Mouse (Mus musculus) adrenal gland, adult 2 months (tissue): Measurements from ENCODE around the gene Prkag1. TPM values are rescaled to one million over a fixed set of nuclear protein-coding genes. Genes with fewer than 3 reads are reported as not detected.
A peak's percentile ranks its signal among the peaks of the same experiment; 100 is the strongest.
"Not testable (repeated sequence)": the region's sequence is repeated elsewhere in the genome, so short reads cannot be mapped to it uniquely, and the experiment has no call there.

Experiments used
- DNase-seq: peaks from one replicate; pipeline ENCODE4 v3.0.0; 2021
- polyA plus RNA-seq: library from polyadenylated mRNA; depleted of rRNA; stranded (reverse); fragments of >200 nt; gene quantifications from 2 replicates; pipeline ENCODE4 v1.2.3, GENCODE M21; 2012
- total RNA-seq, 2 experiments: library from RNA; stranded (reverse); gene quantifications; 2 replicates each; pipeline ENCODE4 v1.2.3; 2021

Gene Prkag1
- total and polyA plus RNA-seq, 3 experiments = 54.9 to 79.8 (median 77.1) TPM

GRCm38 (mm10) chr15:98822147-98822546, 9.2 kb downstream of the Prkag1 start:
- no peak for DNase-seq

GRCm38 (mm10) chr15:98821403-98821802, 9.9 kb downstream of the Prkag1 start:
- DNase-seq = peak; percentile 41

GRCm38 (mm10) chr15:98820937-98821336, 10.4 kb downstream of the Prkag1 start:
- no peak for DNase-seq

- no peak for DNase-seq
Measured at GRCm38 (mm10) chr15:98818171-98818570, 13.2 kb downstream of the Prkag1 start.

GRCm38 (mm10) chr15:98812741-98813424, 18.4 kb downstream of the Prkag1 start:
- DNase-seq = no peak

GRCm38 (mm10) chr15:98810212-98810611, 21.1 kb downstream of the Prkag1 start:
- not testable (repeated sequence) for DNase-seq

GRCm38 (mm10) chr15:98809390-98809789, 21.9 kb downstream of the Prkag1 start, which contains the start of gene Ddn:
TSS of gene Ddn (minus strand) at chr15:98809490.
- no peak for DNase-seq

- DNase-seq = no peak
Measured at GRCm38 (mm10) chr15:98808651-98809134, 22.6 kb downstream of the Prkag1 start.

- DNase-seq = peak; percentile 68
Measured at GRCm38 (mm10) chr15:98807895-98808650, 23.2 kb downstream of the Prkag1 start.

- no peak for DNase-seq
Measured at GRCm38 (mm10) chr15:98806809-98807770, 24.2 kb downstream of the Prkag1 start.

GRCm38 (mm10) chr15:98806071-98806808, 25.1 kb downstream of the Prkag1 start:
- DNase-seq = no peak

- peak; percentile 81 for DNase-seq
Measured at GRCm38 (mm10) chr15:98805324-98806040, 25.8 kb downstream of the Prkag1 start.

GRCm38 (mm10) chr15:98804054-98804453, 27.3 kb downstream of the Prkag1 start:
- DNase-seq = peak; percentile 90

GRCm38 (mm10) chr15:98802926-98803325, 28.4 kb downstream of the Prkag1 start:
- no peak for DNase-seq

GRCm38 (mm10) chr15:98799396-98799795, 31.9 kb downstream of the Prkag1 start:
- peak; percentile 77 for DNase-seq

- DNase-seq = no peak
Measured at GRCm38 (mm10) chr15:98798903-98799302, 32.4 kb downstream of the Prkag1 start.

- DNase-seq = no peak
Measured at GRCm38 (mm10) chr15:98797835-98798492, 33.4 kb downstream of the Prkag1 start.

GRCm38 (mm10) chr15:98796803-98797595, 34.3 kb downstream of the Prkag1 start:
- no peak for DNase-seq

GRCm38 (mm10) chr15:98793141-98793698, 38.1 kb downstream of the Prkag1 start:
- DNase-seq = no peak
